Mouse (Mus musculus): ENCODE measurements around the gene Endog.

DNA sequence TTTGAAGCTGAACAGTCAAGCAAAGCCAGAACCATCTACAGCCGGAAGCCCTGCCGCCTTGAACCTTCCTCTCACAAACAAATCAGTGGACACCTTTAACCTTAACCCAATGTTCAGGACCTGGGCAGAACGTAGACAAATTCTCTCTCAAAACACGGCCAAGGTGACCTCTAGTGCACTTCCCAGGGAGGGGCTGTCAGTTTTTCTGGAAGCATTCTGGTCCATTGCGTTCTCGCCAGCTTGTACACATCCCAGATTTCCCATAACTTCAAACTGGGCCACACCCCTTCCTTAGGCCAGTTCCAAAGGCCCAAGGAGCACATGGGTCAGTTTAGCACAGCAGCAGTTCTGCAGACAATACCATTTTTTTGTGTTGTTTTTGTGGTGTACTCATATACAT, 44.2 kb downstream of the Endog start:
- no peak for TF ChIP-seq CTCF (IDR thresholded peaks at IDR 0.05; ENCODE audit: extremely low read depth, insufficient read length, insufficient replicate concordance, low read depth, low read length)
- no peak for TF ChIP-seq POLR2A (IDR thresholded peaks at IDR 0.05; ENCODE audit: low read depth, low read length)

Measured in small intestine, adult 2 months (tissue).